Mouse (Mus musculus): ENCODE results near the gene Olfr250. TPM values are rescaled to one million over a fixed set of nuclear protein-coding genes. Genes with fewer than 3 reads are reported as not detected.

Olfr250 gene
- not detected in 2 replicates for polyA plus RNA-seq (2021; fragmentation: Nextera tagmentation)
- long read RNA-seq, experiment 1 = 0 reads
- long read RNA-seq, experiment 2 = 0 reads

GRCm38 (mm10) chr9:38366596-38366995 is at the start of gene Olfr250:
Gene Olfr250 (plus strand): TSS chr9:38366896.

GRCm38 (mm10) chr9:38328760-38329159 is 37.9 kb upstream of the Olfr250 start, which contains the start of gene Olfr25:
Gene Olfr25 (plus strand): TSS chr9:38329060.

GRCm38 (mm10) chr9:38348111-38348510 is 18.6 kb upstream of the Olfr250 start, which contains the start of gene Olfr898:
Gene Olfr898 (plus strand): TSS chr9:38348411.

GRCm38 (mm10) chr9:38376786-38377185 is 10.1 kb downstream of the Olfr250 start, which contains the start of gene Olfr251:
Gene Olfr251 (plus strand): TSS chr9:38377086.

DNA sequence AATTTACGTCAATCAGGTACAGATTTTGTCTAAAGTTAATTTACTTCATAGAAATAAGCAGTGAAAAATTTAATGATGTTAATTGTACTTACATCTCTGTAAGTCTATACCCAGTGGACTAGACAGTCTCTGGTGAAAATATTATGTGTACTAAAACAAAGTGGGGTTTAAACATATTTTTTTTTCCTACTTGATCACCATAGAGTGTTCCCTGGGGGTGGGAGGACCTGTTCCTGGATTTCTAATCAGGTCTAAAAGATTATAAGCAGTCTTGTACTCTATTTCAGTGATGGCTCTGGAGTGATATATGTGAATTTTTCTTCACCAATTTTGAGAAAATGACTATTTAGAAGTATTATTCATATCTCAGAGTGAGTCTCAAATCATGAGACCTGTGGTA is 34.7 kb downstream of the Olfr250 start, which contains the start of gene Olfr147:
Gene Olfr147 (plus strand): TSS at position 301 of the 400 bp plus-strand sequence.

Other genes starting within 250 kb of the Olfr250 start
- gene Olfr890, start 224.4 kb upstream of the Olfr250 start, polyA plus RNA-seq (2021; fragmentation: Nextera tagmentation) = not detected in 2 replicates
- not detected in 2 replicates for gene Olfr891, start 186.1 kb upstream of the Olfr250 start, polyA plus RNA-seq (2021; fragmentation: Nextera tagmentation)
- gene Olfr893, start 158.5 kb upstream of the Olfr250 start, polyA plus RNA-seq (2021; fragmentation: Nextera tagmentation) = not detected in 2 replicates
- not detected in 2 replicates for gene Olfr894, start 148.8 kb upstream of the Olfr250 start, polyA plus RNA-seq (2021; fragmentation: Nextera tagmentation)
- gene Olfr143, start 114.1 kb upstream of the Olfr250 start, polyA plus RNA-seq (2021; fragmentation: Nextera tagmentation) = not detected in 2 replicates
- gene Olfr895, start 99.0 kb upstream of the Olfr250 start, polyA plus RNA-seq (2021; fragmentation: Nextera tagmentation) = not detected in 2 replicates
- not detected in 2 replicates for gene Olfr896-ps1, start 75.8 kb upstream of the Olfr250 start, polyA plus RNA-seq (2021; fragmentation: Nextera tagmentation)
- gene Olfr25, start 37.8 kb upstream of the Olfr250 start, polyA plus RNA-seq (2021; fragmentation: Nextera tagmentation) = not detected in 2 replicates
- not detected in 2 replicates for gene Olfr898, start 18.5 kb upstream of the Olfr250 start, polyA plus RNA-seq (2021; fragmentation: Nextera tagmentation)
- gene Olfr251, start 10.2 kb downstream of the Olfr250 start, polyA plus RNA-seq (2021; fragmentation: Nextera tagmentation) = not detected in 2 replicates
- gene Olfr147, start 34.8 kb downstream of the Olfr250 start, polyA plus RNA-seq (2021; fragmentation: Nextera tagmentation) = not detected in 2 replicates
- not detected in 2 replicates for gene Olfr901, start 62.6 kb downstream of the Olfr250 start, polyA plus RNA-seq (2021; fragmentation: Nextera tagmentation)
- not detected in 2 replicates for gene Olfr902, start 80.8 kb downstream of the Olfr250 start, polyA plus RNA-seq (2021; fragmentation: Nextera tagmentation)
- gene Olfr904, start 96.2 kb downstream of the Olfr250 start, polyA plus RNA-seq (2021; fragmentation: Nextera tagmentation) = not detected in 2 replicates
- not detected in 2 replicates for gene Olfr905, start 104.2 kb downstream of the Olfr250 start, polyA plus RNA-seq (2021; fragmentation: Nextera tagmentation)
- not detected in 2 replicates for gene Olfr906, start 120.2 kb downstream of the Olfr250 start, polyA plus RNA-seq (2021; fragmentation: Nextera tagmentation)
- not detected in 2 replicates for gene Olfr907, start 128.9 kb downstream of the Olfr250 start, polyA plus RNA-seq (2021; fragmentation: Nextera tagmentation)
- gene Olfr911-ps1, start 154.7 kb downstream of the Olfr250 start, polyA plus RNA-seq (2021; fragmentation: Nextera tagmentation) = not detected in 2 replicates
- gene Olfr910, start 171.0 kb downstream of the Olfr250 start, polyA plus RNA-seq (2021; fragmentation: Nextera tagmentation) = not detected in 2 replicates
- not detected in 2 replicates for gene Olfr912, start 213.3 kb downstream of the Olfr250 start, polyA plus RNA-seq (2021; fragmentation: Nextera tagmentation)
- gene Olfr913, start 225.9 kb downstream of the Olfr250 start, polyA plus RNA-seq (2021; fragmentation: Nextera tagmentation) = not detected in 2 replicates
- gene Olfr914, start 238.2 kb downstream of the Olfr250 start, polyA plus RNA-seq (2021; fragmentation: Nextera tagmentation) = not detected in 2 replicates

Measured in left cerebral cortex, adult 6 months (tissue).